Mouse (Mus musculus): ENCODE measurements around the gene Olfr1382. TPM values are rescaled to one million over a fixed set of nuclear protein-coding genes. Genes with fewer than 3 reads are reported as not detected.
"Not testable (repeated sequence)": the region's sequence is repeated elsewhere in the genome, so short reads cannot be mapped to it uniquely, and the experiment has no call there.

The Olfr1382 gene
- not detected in 2 replicates for polyA plus RNA-seq (2012; rRNA removed)

DNA sequence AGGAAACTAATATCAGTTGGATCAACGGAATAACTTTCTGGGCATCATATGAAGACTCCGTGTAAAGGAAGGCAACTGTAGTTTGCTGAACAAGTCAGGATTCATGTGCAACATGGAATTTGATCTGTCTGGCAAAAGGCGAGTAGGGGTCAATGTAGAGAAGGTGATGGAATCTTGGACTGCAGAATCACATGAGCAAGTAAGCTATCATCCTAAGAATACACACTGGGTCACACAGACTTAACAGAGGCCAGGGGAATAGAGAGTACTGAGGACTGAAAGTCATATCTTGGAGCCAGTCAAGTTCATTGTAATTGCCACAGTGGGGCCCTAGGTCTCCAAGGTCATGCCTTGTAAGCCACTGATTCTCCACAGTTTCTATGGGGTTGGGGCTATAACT lies at the start of gene Olfr1382:
Gene Olfr1382, plus strand, starts transcription at position 301 of the 400 bp plus-strand sequence.
- TF ChIP-seq POLR2A (IDR thresholded peaks at IDR 0.05; ENCODE audit: borderline replicate concordance, insufficient read depth, low read length) (no peak), CTCF (IDR thresholded peaks at IDR 0.05; ENCODE audit: borderline replicate concordance, insufficient read depth, low read depth, low read length) (no peak)
- H3K4me3 ChIP-seq (replicated peaks; ENCODE audit: insufficient read depth, low read depth, low read length) = no peak within 1 kb of the TSS
- no peak within 1 kb of the TSS for H3K27ac ChIP-seq (ENCODE audit: insufficient read depth, low read length)
- 88% methylated on average over 3 of the region's 3 CpGs for WGBS
- no peaks in the 10 kb centered on the region for H3K27me3 ChIP-seq (ENCODE audit: control insufficient read depth, insufficient read depth, low read length)
- DNase-seq = no peak
- no peaks in the 10 kb centered on the region for H3K4me1 ChIP-seq (ENCODE audit: control insufficient read depth, insufficient read depth, low read length)

GRCm38 (mm10) chr11:49485973-49486372 lies 42.1 kb upstream of the Olfr1382 start:
- Histone ChIP-seq H3K27ac (ENCODE audit: insufficient read depth, low read length) (no peak overlapping the region), H3K4me3 (replicated peaks; ENCODE audit: insufficient read depth, low read depth, low read length) (no peak overlapping the region), H3K4me1 (ENCODE audit: control insufficient read depth, insufficient read depth, low read length) (no peaks in the 10 kb centered on the region), H3K27me3 (ENCODE audit: control insufficient read depth, insufficient read depth, low read length) (no peaks in the 10 kb centered on the region)
- no peak for TF ChIP-seq CTCF (IDR thresholded peaks at IDR 0.05; ENCODE audit: borderline replicate concordance, insufficient read depth, low read depth, low read length)
- TF ChIP-seq POLR2A (IDR thresholded peaks at IDR 0.05; ENCODE audit: borderline replicate concordance, insufficient read depth, low read length) = no peak
- WGBS = 59% methylated on average over 4 of the region's 4 CpGs
- DNase-seq = no peak

DNA sequence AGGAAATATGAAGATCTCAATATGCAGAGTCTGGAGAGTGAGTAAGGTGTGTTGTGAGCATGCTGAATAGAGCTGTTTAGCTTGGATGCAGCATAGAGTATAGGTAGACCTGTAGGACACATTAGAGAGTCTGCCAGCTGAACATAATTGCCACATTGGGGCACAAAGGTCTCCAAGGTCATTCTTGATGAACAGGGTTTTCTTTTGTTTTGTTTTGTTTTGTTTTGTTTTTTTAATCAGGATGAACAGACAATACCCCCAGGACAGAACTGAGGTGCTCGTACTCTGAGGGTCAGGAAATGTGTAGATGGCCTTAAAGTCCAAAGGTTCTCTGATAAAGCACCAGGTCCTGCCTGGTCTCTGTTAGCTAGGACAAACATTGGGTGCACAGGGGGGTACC lies 39.3 kb upstream of the Olfr1382 start, which contains the start of gene Olfr1385:
Gene Olfr1385, plus strand, starts transcription at position 301 of the 400 bp plus-strand sequence.
- not testable (repeated sequence) for H3K27me3 ChIP-seq (ENCODE audit: control insufficient read depth, insufficient read depth, low read length); H3K27ac ChIP-seq (ENCODE audit: insufficient read depth, low read length); H3K4me3 ChIP-seq (replicated peaks; ENCODE audit: insufficient read depth, low read depth, low read length); DNase-seq; H3K4me1 ChIP-seq (ENCODE audit: control insufficient read depth, insufficient read depth, low read length)
- 78% methylated on average over 1 of the region's 1 CpGs for WGBS

GRCm38 (mm10) chr11:49518086-49518485 lies 10.0 kb upstream of the Olfr1382 start:
- 61% methylated on average over 5 of the region's 5 CpGs for WGBS
- DNase-seq = no peak
- H3K27ac ChIP-seq (ENCODE audit: insufficient read depth, low read length) = no peak overlapping the region

GRCm38 (mm10) chr11:49519348-49519747 lies 8.7 kb upstream of the Olfr1382 start, which contains the start of gene Olfr1383:
Gene Olfr1383, plus strand, starts transcription at chr11:49519648.
- no peak for DNase-seq
- Histone ChIP-seq H3K4me3 (replicated peaks; ENCODE audit: insufficient read depth, low read depth, low read length) (no peak within 1 kb of the TSS), H3K27me3 (ENCODE audit: control insufficient read depth, insufficient read depth, low read length) (no peaks in the 10 kb centered on the region), H3K27ac (ENCODE audit: insufficient read depth, low read length) (no peak within 1 kb of the TSS), H3K4me1 (ENCODE audit: control insufficient read depth, insufficient read depth, low read length) (no peaks in the 10 kb centered on the region)
- TF ChIP-seq CTCF (IDR thresholded peaks at IDR 0.05; ENCODE audit: borderline replicate concordance, insufficient read depth, low read depth, low read length) = no peak
- no peak for TF ChIP-seq POLR2A (IDR thresholded peaks at IDR 0.05; ENCODE audit: borderline replicate concordance, insufficient read depth, low read length)

More at GRCm38 (mm10) chr11:49518086-49518485, 10.0 kb upstream of the Olfr1382 start:
- H3K27me3 ChIP-seq (ENCODE audit: control insufficient read depth, insufficient read depth, low read length) = no peaks in the 10 kb centered on the region
- no peak overlapping the region for H3K4me3 ChIP-seq (replicated peaks; ENCODE audit: insufficient read depth, low read depth, low read length)
- TF ChIP-seq POLR2A (IDR thresholded peaks at IDR 0.05; ENCODE audit: borderline replicate concordance, insufficient read depth, low read length) (no peak), CTCF (IDR thresholded peaks at IDR 0.05; ENCODE audit: borderline replicate concordance, insufficient read depth, low read depth, low read length) (no peak)
- H3K4me1 ChIP-seq (ENCODE audit: control insufficient read depth, insufficient read depth, low read length) = no peaks in the 10 kb centered on the region

GRCm38 (mm10) chr11:49532761-49533160 lies 4.7 kb downstream of the Olfr1382 start:
- DNase-seq = no peak
- Histone ChIP-seq H3K27me3 (ENCODE audit: control insufficient read depth, insufficient read depth, low read length) (no peaks in the 10 kb centered on the region), H3K4me1 (ENCODE audit: control insufficient read depth, insufficient read depth, low read length) (no peaks in the 10 kb centered on the region), H3K27ac (ENCODE audit: insufficient read depth, low read length) (no peak overlapping the region), H3K4me3 (replicated peaks; ENCODE audit: insufficient read depth, low read depth, low read length) (no peak overlapping the region)
- no peak for TF ChIP-seq CTCF (IDR thresholded peaks at IDR 0.05; ENCODE audit: borderline replicate concordance, insufficient read depth, low read depth, low read length)
- TF ChIP-seq POLR2A (IDR thresholded peaks at IDR 0.05; ENCODE audit: borderline replicate concordance, insufficient read depth, low read length) = no peak

GRCm38 (mm10) chr11:49536631-49537030 lies 8.6 kb downstream of the Olfr1382 start:
- not testable (repeated sequence) for DNase-seq

DNA sequence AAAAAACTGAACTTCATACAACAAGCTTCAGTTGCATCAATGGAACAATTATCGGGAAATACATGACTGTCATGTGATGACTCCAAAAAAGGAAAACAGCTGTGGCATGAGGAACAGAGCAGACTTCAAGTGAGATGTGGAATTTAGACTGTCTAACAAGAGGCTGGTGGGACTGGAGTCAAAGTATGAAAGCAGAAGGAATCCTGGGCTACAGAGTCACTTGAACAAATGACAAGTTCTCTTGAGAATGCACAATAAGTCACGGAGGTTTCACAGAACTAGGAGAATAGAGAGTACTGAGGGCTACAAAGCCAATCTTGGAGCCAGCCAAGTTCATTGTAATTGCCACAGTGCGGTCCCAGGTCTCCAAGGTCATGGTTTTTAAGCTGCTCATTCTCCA lies 15.1 kb downstream of the Olfr1382 start, which contains the start of gene Olfr1381:
Gene Olfr1381, plus strand, starts transcription at position 301 of the 400 bp plus-strand sequence.
- 39% methylated on average over 3 of the region's 3 CpGs for WGBS
- not testable (repeated sequence) for H3K4me1 ChIP-seq (ENCODE audit: control insufficient read depth, insufficient read depth, low read length); H3K27me3 ChIP-seq (ENCODE audit: control insufficient read depth, insufficient read depth, low read length); H3K4me3 ChIP-seq (replicated peaks; ENCODE audit: insufficient read depth, low read depth, low read length); DNase-seq; H3K27ac ChIP-seq (ENCODE audit: insufficient read depth, low read length)

More at GRCm38 (mm10) chr11:49536631-49537030, 8.6 kb downstream of the Olfr1382 start:
- WGBS = 84% methylated on average over 2 of the region's 2 CpGs
- not testable (repeated sequence) for H3K27me3 ChIP-seq (ENCODE audit: control insufficient read depth, insufficient read depth, low read length); H3K4me1 ChIP-seq (ENCODE audit: control insufficient read depth, insufficient read depth, low read length); H3K27ac ChIP-seq (ENCODE audit: insufficient read depth, low read length); H3K4me3 ChIP-seq (replicated peaks; ENCODE audit: insufficient read depth, low read depth, low read length)

DNA sequence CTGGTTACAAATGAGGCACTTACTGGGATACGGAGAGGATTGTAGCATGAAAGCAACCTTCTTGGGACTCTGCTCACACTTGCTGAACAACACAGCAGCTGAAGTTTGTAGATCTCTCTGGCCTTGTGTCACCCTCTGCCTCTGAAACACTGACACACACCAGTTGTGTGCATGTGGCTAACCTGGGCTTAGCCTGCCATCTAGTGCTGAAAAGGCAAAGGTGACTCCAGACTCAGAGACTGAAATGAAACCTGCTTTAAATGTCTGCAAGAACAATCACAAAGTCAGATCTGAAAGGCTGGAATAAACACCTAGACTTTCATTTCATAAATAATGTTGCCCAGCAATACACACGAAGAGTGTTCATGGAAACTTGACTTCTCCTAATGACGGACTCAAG lies 26.0 kb downstream of the Olfr1382 start:
- not testable (repeated sequence) for H3K4me3 ChIP-seq (replicated peaks; ENCODE audit: insufficient read depth, low read depth, low read length); H3K27me3 ChIP-seq (ENCODE audit: control insufficient read depth, insufficient read depth, low read length); H3K27ac ChIP-seq (ENCODE audit: insufficient read depth, low read length); DNase-seq; H3K4me1 ChIP-seq (ENCODE audit: control insufficient read depth, insufficient read depth, low read length)
- whole genome bisulfite sequencing = 85% methylated on average over 3 of the region's 3 CpGs

GRCm38 (mm10) chr11:49556578-49556977 lies 28.5 kb downstream of the Olfr1382 start, which contains the start of gene Olfr1380:
Gene Olfr1380, plus strand, starts transcription at chr11:49556878.
- H3K4me3 ChIP-seq (replicated peaks; ENCODE audit: insufficient read depth, low read depth, low read length); H3K4me1 ChIP-seq (ENCODE audit: control insufficient read depth, insufficient read depth, low read length); H3K27me3 ChIP-seq (ENCODE audit: control insufficient read depth, insufficient read depth, low read length); H3K27ac ChIP-seq (ENCODE audit: insufficient read depth, low read length); DNase-seq: not testable (repeated sequence)
- WGBS = 38% methylated on average over 5 of the region's 5 CpGs

DNA sequence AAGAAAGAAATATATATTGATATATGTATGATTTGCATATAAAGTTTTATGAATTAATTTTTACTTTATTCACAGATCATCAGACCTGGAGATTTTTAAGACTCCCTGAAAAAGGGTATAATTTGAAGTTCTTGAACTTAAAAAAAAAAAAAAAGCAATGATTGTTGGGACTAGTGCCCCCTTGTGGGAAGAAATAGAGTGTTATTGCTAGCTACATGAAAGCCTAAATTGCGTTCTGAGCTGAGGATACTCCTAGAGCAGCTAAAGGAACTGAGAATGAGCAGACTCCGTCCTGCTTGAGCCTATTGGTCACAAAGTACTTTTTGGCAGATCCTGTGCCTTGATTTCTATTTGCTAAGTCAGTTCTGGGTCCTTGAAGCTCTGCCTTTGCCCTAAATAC lies 47.0 kb downstream of the Olfr1382 start:
- 46% methylated on average over 2 of the region's 2 CpGs for WGBS
- not testable (repeated sequence) for H3K27me3 ChIP-seq (ENCODE audit: control insufficient read depth, insufficient read depth, low read length); H3K4me1 ChIP-seq (ENCODE audit: control insufficient read depth, insufficient read depth, low read length); H3K4me3 ChIP-seq (replicated peaks; ENCODE audit: insufficient read depth, low read depth, low read length); DNase-seq; H3K27ac ChIP-seq (ENCODE audit: insufficient read depth, low read length)

DNA sequence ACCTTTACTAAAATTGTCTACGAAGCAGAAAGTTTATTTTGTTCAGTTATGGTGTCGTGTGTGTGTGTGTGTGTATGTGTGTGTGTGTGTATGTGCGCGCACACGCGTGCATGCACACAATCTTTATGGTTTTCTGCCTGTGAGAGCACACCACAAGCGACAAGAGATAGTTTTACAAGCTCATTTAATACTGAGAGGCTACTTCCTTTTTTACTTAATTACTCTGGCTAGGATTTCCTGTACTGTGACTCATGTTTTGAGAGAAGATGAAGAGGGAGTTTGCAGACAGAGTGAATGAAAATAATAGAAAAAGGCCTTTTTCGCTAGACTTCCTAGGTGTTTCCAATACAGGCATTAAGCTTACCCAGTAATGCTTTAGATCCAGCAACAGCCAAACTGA lies 52.4 kb downstream of the Olfr1382 start:
- 87% methylated on average over 8 of the region's 8 CpGs for WGBS
- not testable (repeated sequence) for H3K4me3 ChIP-seq (replicated peaks; ENCODE audit: insufficient read depth, low read depth, low read length); DNase-seq; H3K4me1 ChIP-seq (ENCODE audit: control insufficient read depth, insufficient read depth, low read length); H3K27me3 ChIP-seq (ENCODE audit: control insufficient read depth, insufficient read depth, low read length); H3K27ac ChIP-seq (ENCODE audit: insufficient read depth, low read length)
